Mouse (Mus musculus) neural tube, postnatal 0 days (tissue): ENCODE data around the gene Arhgef33. TPM values are rescaled to one million over a fixed set of nuclear protein-coding genes. Genes with fewer than 3 reads are reported as not detected.

Experiments used
- polyA plus RNA-seq: library from polyadenylated mRNA; unstranded; fragments of >200 nt; fragmentation: Nextera tagmentation; extraction: Ambion mirVana; gene quantifications from 2 replicates; pipeline ENCODE4 v1.2.1, GENCODE M21; 2015

The Arhgef33 gene
- polyA plus RNA-seq: 1.5 and 3.1 TPM in 2 replicates

DNA sequence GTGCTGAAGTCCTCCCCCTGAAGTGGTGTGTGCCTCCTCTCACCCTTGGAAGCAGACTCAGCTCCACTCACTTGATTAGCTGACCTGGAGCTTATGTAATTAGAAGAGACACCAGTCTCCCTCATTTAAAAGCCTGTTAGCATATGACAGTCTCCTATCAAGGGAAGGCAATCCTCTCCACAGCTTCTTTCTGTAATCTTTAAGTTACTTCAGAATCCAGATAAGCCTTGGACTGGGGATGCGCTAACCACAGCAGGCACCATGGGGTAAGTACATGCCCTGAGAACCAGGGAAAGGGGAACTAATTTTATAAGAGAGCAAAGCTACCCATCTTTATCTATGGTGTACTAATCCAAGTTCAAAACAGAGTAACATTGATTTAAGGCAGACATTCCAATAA lies at the start of gene Arhgef33:
Gene Arhgef33 (plus strand): TSS at position 157 of the 400 bp plus-strand sequence.

DNA sequence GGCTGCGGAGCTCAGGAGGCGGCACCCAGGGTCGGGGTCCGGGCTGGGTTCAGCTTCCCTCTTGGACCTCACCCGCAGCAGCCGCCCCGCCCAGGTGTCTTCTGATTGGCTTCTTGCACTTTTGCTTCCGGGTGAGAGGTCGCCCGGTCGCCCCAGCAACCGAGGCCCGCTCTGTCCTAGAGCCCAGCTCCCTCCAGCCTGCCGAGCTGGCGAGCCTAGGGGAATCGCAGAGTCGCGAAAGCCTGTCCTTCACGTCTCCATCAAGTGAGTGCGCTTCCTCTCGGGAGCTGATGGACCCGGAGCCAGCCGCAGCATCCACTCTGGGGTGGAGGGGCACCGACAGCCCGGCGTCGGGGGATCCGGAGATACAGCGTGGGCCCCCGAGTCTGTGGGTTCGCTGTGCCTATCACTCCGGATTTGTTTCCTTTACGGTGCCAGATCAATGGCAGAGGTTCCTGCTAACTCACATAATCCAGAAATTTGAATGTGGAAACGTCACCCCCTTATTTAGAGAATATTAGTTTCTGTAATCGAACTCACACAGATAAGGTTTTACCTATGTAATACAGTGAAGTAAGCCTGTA lies 17.0 kb upstream of the Arhgef33 start, which contains the start of the genes Morn2 and Dhx57:
Gene Morn2 (plus strand): TSS at position 130 of the 584 bp plus-strand sequence.
Gene Dhx57 (minus strand): TSS at position 403 of the 584 bp plus-strand sequence.

DNA sequence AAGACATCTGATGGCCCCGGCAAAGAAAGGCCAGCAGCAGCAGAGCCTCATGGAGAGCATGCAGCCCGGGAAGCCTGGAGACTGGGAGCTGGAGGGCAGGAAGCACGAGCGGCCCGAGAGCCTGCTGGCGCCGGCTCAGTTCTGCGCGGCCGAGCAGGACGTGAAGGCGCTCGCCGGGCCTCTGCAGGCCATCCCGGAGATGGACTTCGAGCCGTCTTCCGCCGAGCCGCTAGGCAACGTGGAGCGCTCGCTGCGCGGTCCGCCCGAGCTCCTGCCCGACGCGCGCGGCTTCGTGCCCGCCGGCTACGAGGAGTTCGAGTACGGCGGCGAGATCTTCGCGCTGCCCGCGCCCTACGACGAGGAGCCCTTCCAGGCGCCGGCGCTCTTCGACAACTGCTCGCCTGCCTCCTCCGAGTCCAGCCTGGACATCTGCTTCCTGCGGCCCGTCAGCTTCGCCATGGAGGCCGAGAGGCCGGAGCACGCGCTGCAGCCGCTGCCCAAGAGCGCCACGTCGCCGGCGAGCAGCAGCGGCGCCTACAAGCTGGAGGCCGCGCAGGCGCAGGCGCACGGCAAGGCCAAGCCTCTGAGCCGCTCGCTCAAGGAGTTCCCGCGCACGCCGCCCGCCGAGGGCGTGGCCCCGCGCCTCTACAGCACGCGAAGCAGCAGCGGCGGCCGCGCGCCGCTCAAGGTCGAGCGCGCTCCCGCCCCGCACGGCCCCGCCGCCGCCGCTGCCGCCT lies 66.0 kb downstream of the Arhgef33 start, which contains the start of gene Gm10190:
Gene Gm10190 (minus strand): TSS at position 553 of the 737 bp plus-strand sequence.

Other genes with a start within 250 kb of the Arhgef33 start
- gene Hnrnpll, start 245.1 kb upstream of the Arhgef33 start, polyA plus RNA-seq: 41.3 and 43.3 TPM in 2 replicates
- gene Galm, start 179.9 kb upstream of the Arhgef33 start, polyA plus RNA-seq: 2.5 and 2.9 TPM in 2 replicates
- 207 and 218 TPM in 2 replicates for gene Srsf7, start 100.1 kb upstream of the Arhgef33 start, polyA plus RNA-seq
- gene Ttc39d, start 99.9 kb upstream of the Arhgef33 start, polyA plus RNA-seq: 0.11 TPM in 1 of 2 replicates, not detected in the other
- 18.0 and 18.9 TPM in 2 replicates for gene Gemin6, start 83.0 kb upstream of the Arhgef33 start, polyA plus RNA-seq
- 47.7 and 52.4 TPM in 2 replicates for gene Morn2, start 17.2 kb upstream of the Arhgef33 start, polyA plus RNA-seq
- gene Dhx57, start 16.9 kb upstream of the Arhgef33 start, polyA plus RNA-seq: 30.1 and 34.1 TPM in 2 replicates
- gene Gm10190, start 66.1 kb downstream of the Arhgef33 start, polyA plus RNA-seq: 1.7 TPM in 2 replicates
- 9.1 and 9.6 TPM in 2 replicates for gene Sos1, start 173.0 kb downstream of the Arhgef33 start, polyA plus RNA-seq